Mouse (Mus musculus) right cerebral cortex, postnatal 14 days (tissue): ENCODE measurements around the gene Tbc1d5.

Experiments
- DNase-seq: peaks from one replicate; pipeline ENCODE4 v3.0.0; 2022

Tbc1d5 gene

GRCm38 (mm10) chr17:51179195-51179953 lies at the start of gene Tbc1d5:
Tbc1d5 (minus strand) TSS chr17:51179352.
- DNase-seq = peak; percentile 92

GRCm38 (mm10) chr17:51226056-51226455 lies 46.9 kb upstream of the Tbc1d5 start:
- no peak for DNase-seq

- DNase-seq = no peak
These were observed 44.0 kb upstream of the Tbc1d5 start for GRCm38 (mm10) chr17:51223152-51223551.

- no peak for DNase-seq
These were observed 41.9 kb upstream of the Tbc1d5 start for GRCm38 (mm10) chr17:51221075-51221474.

- DNase-seq = no peak
These were observed 40.7 kb upstream of the Tbc1d5 start for GRCm38 (mm10) chr17:51219897-51220296.

GRCm38 (mm10) chr17:51216426-51216825 lies 37.3 kb upstream of the Tbc1d5 start:
- no peak for DNase-seq

GRCm38 (mm10) chr17:51209565-51209964 lies 30.4 kb upstream of the Tbc1d5 start:
- no peak for DNase-seq

- DNase-seq = no peak
These were observed 25.5 kb upstream of the Tbc1d5 start for GRCm38 (mm10) chr17:51204643-51205042.

- no peak for DNase-seq
These were observed 16.4 kb upstream of the Tbc1d5 start for GRCm38 (mm10) chr17:51195561-51195960.

GRCm38 (mm10) chr17:51194787-51195186 lies 15.6 kb upstream of the Tbc1d5 start:
- DNase-seq = no peak

GRCm38 (mm10) chr17:51191381-51191780 lies 12.2 kb upstream of the Tbc1d5 start:
- no peak for DNase-seq

- peak; percentile 9 for DNase-seq
These were observed 3.6 kb upstream of the Tbc1d5 start for GRCm38 (mm10) chr17:51182715-51183114.

- DNase-seq = peak; percentile 55
These were observed 509 bp downstream of the Tbc1d5 start for GRCm38 (mm10) chr17:51178491-51179194.

GRCm38 (mm10) chr17:51177923-51178322 lies 1.2 kb downstream of the Tbc1d5 start:
- no peak for DNase-seq

GRCm38 (mm10) chr17:51172332-51172731 lies 6.8 kb downstream of the Tbc1d5 start:
- no peak for DNase-seq

GRCm38 (mm10) chr17:51171504-51171903 lies 7.6 kb downstream of the Tbc1d5 start:
- DNase-seq = no peak

GRCm38 (mm10) chr17:51169911-51170310 lies 9.2 kb downstream of the Tbc1d5 start:
- DNase-seq = no peak

- DNase-seq = no peak
These were observed 16.8 kb downstream of the Tbc1d5 start for GRCm38 (mm10) chr17:51162366-51162765.

GRCm38 (mm10) chr17:51159261-51159660 lies 19.9 kb downstream of the Tbc1d5 start:
- no peak for DNase-seq

- no peak for DNase-seq
These were observed 28.2 kb downstream of the Tbc1d5 start for GRCm38 (mm10) chr17:51150999-51151398.

GRCm38 (mm10) chr17:51144983-51145382 lies 34.2 kb downstream of the Tbc1d5 start:
- DNase-seq = no peak

- DNase-seq = no peak
These were observed 37.1 kb downstream of the Tbc1d5 start for GRCm38 (mm10) chr17:51142095-51142494.

GRCm38 (mm10) chr17:51111194-51111593 lies 68.0 kb downstream of the Tbc1d5 start:
- no peak for DNase-seq

GRCm38 (mm10) chr17:51104294-51104693 lies 74.9 kb downstream of the Tbc1d5 start:
- no peak for DNase-seq
